Mouse (Mus musculus): ENCODE measurements around the gene Pik3ip1.

Gene Pik3ip1

DNA sequence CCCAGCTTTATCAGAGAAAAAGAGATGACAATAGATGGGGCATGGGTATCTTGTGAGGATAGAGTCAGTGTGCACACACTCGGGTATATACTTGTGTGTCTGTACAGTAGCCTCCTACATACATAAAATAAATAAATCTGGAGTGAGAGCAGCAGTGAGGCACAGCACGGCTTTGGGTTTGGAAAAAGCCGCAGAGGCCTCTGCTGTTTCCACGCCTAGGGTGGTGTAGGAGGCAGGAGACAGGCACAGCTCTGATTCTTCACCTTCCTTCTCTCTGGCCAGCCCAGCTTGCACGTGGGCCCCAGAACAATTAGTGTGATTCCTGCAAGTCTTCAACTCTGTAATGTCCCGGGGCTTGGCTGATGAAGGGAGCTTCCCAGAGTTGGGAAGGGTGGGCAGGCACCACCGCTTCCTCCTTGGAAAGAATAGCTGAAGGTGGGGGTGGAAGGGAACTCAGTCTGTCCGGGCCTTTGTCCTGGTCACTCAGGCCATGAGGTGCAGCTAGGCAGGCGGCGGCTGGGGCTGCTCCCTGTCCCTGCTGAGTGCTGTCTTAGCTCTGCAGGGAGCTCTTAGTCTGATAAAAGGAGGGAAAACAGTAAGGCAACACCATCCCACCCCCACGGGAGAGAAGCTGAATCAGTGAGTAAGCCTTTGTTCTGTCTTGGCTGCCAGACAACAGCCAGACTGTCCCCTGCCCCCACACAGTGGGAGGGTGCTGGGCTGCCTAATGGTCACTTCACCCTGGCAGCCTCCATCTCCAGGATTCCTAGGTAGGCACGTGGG is 7.2 kb downstream of the Pik3ip1 start:
- no peak for DNase-seq (ENCODE audit: low spot score in 2 of 2)

DNA sequence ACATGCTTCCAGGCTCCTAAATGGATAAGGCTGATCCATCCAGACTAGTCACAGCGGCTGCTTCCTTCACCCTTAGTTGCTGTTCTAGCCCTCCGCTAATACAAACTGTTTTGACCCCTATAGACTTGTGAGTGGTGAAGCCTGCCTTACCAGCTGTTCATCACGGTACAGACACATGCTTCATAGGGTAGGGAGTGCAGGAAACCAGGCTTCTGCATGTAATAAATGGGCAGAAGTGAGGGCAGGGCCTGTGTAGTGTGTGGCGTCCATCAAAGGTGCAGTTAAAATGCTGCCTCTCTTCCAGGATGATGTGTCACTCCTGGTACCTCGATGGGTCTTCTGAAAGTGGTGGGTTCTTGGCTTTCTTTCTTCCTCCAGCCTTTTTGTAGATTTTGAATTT is 7.8 kb downstream of the Pik3ip1 start:
- no peak for DNase-seq (ENCODE audit: low spot score in 2 of 2)

DNA sequence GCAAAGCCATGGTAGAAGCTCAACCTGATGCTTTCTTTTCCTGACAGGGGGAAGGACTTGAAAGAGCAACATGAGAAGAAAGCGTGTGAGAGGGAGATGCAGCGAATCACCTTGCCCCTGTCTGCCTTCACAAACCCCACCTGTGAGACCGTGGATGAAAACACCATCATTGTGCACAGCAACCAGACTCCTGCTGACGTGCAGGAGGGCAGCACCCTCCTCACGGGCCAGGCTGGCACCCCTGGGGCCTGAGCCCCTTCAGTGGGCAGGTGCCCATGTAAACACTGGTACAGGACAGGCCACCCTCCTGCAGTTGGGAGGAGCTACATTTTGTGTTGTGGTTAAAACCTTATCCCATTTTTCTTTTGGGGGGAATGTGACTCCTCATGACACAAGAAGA is 11.3 kb downstream of the Pik3ip1 start:
- no peak for DNase-seq (ENCODE audit: low spot score in 2 of 2)

DNA sequence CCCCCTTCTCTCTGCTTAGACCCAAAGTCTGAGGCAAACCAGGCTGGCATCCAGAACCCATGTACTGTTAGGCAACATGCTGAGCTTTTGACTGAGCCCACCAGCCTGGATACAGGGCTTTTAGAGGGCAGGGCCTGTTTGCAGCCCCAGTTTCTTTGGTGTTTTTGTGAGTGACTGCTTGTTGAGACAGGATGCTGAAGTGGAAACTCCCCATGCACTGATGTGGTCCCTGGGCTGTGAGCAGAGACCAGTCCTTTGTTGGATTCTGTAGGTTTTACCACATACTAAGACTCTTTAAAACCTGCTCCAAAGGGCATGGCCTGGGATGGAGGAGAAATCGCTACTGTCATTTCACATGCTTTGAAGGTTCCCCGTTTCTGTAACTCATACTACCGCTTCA is 14.7 kb downstream of the Pik3ip1 start:
- DNase-seq (ENCODE audit: low spot score in 2 of 2), result no peak

DNA sequence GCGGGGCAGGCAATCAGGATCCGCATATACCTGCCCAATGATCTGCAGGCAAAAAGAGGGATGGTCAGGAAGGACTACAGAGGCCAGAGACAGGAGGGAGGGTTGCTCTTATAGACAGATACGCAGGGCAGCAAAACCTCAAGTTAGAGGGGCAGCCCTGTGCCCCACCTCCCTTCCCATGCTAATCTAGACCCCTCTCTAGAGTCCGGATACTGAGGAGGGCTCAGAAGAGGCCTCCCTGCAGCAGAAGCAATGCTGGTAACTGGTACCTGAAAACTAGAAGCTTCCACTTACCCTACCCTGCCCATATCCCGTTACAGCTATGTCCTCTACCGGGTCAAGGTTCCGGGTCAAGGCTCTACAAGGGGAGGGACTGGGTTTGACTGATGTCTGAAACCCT is 16.1 kb downstream of the Pik3ip1 start:
- no peak for DNase-seq (ENCODE audit: low spot score in 2 of 2)

DNA sequence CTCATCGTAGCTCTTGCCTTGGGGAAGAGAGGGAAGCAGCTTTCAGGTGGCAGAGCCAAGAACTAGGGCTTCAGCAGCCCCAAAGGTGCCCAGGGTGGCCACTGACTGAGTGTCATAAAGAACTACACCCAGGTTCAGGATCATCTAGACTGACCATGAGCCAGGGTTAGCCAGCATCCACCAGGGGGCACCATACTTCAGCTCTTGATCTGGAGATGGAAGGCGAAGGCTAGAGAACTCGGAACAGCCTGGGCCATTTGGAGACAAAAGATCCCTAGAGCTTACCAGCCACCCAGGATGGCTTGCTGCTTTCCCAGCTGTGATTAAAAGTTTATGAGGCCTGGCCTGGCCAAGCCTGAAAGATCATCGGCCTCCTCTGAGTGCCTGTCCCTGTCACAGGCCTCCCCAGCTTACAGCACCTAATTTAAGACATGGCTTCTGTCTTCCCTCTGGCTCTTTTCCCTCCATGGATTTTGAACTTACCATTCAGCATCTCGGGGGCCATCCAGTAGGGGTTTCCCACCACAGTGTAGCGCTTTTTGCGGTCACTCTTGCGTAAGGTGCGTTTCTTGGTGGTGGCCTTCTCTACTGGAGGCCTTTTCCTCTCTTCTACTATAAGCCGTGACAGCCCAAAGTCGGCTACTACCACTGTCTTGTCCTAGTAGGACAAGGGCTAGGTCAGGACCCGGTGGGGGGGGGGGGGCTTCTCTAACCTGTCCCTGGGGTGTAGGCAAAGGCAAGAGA is 17.1 kb downstream of the Pik3ip1 start:
- peak; percentile 74 to 92 for DNase-seq (ENCODE audit: low spot score in 2 of 2)

DNA sequence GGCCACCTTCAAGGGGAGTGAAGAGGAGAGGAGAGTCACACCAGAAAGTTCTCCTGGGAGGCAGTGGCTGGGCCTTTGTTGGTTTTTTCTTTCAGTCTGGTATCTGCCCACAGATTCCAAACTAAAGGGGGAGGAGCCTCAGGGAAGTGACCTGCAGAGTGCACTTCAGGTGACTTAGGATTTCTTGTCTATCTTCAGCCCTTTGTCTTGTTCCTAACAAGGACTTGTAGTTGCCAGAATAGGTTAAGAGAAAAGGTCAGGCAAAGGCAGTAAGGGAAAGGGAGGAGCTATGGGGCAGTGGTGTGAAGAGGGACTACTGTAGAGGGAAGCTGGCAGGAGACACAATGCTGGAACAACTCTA is 17.6 kb downstream of the Pik3ip1 start:
- no peak for DNase-seq (ENCODE audit: low spot score in 2 of 2)

DNA sequence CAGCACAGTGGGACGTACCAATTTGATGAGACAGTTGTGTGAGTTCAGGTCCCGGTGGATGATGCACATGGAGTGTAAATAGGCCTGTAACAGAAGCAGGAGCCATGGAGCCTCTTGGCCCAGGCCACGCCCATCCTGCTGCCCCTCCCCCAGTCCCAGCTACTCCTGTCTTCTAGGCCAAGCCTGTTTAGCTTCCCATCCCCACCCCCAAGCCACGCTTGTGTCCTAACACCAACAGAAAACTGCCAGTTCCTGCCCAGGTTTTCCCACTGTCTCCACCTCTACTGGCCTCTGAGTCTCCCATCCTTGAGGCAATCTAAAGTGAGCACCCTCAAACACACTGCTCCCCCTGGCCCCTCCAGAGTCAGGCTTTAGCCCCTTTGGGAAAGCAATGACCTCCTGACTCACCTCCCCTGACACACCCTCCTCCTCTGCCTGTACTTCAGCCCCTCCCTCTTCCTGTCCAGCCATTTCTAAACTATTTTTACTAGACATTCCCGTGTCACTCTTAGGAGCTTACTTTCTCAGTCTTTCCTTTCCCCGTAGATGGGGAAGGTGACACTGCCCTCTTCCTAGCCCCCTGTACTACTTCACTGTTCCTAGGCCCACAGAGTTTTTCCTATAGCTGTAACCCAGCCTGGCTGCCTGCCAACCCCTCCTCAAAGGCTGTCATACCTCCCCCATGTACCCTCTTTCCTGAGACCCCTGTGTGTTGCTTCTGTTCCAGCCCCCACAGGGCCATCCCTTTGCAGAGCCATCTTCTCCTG is 18.6 kb downstream of the Pik3ip1 start:
- DNase-seq (ENCODE audit: low spot score in 2 of 2), result no peak

DNA sequence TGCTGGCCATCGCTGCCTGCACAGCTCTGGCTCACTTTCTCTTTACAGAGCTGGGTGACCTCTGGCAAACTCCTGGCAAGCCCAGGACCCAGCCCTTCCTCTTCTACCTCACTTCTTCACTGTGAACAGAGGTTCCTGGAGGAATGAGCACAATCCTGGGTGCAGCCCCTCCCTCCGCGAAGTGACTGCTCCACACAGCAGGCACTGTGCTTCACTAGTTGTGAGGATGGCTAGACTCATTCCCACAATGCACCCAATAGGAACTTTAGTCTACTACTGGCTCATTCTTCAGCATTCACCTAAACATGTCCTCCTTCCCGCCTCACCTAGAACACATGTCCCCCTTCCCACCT is 19.1 kb downstream of the Pik3ip1 start:
- DNase-seq (ENCODE audit: low spot score in 2 of 2), result no peak

DNA sequence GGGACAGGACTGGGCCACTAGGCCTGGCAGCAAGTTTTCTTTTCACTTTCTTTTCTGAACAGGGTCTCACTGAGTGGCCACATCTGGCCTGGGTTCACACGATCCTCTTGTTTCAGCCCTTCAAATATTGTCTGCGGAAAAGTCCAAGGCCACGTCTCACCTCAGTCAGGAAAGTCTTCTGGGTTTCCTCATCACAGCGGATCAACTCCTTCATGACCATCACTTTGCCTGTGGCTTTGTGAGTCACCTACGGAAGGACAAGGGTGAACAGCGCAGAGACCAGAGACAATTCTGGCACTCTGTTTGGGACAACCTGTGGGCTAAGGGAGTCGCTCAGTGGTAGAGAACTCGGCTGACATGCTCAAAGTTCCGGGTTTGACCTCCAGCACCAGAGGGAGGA is 21.9 kb downstream of the Pik3ip1 start:
- no peak for DNase-seq (ENCODE audit: low spot score in 2 of 2)

DNA sequence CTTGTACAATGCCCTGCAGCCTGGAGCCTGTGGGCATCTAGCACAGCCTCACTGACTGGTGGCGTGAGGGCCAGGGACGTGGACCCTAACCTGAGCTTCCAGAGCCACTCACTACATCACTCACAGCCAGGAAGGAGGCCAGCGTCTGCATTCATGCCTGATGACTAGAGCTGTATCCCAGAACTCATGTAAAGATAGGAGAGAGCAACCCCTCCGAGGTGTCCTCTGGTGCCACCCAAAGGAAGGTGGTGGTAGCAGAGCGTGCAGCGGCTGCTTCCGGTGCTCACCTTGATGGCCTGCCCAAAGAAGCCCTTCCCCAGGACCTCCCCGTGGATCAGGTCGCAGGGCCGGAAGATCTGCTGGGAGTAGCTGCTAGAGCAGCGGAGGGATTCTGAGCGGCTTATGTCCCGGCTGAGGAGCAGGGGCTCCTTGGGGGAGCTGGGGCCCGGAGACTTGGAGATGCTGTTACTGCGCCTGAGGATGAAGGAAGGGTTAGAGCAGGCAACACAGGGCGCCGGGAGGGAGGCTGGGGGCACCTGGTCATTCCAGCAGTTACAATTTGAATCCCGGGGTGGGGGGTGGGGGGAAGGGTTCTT is 22.9 kb downstream of the Pik3ip1 start:
- DNase-seq (ENCODE audit: low spot score in 2 of 2), result no peak

DNA sequence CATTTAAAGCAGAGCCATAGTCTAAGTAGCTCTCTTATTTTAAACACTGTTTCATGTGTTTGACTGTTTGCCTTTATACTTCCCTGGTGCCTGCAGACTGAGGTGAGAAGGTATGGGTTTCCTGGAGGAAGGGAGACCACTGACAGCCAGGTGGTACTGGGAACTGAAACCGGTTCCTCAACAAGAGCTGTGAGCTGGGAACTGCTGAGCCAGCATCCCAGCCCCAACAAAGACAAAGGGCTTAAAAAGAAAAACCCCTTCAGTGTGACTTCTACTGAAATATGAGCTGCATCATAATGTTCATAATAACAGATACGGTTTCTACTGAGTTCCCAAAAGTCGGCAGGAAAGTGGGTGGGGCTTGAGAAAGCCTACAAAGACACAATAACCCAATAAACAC is 32.7 kb downstream of the Pik3ip1 start:
- DNase-seq (ENCODE audit: low spot score in 2 of 2), result no peak

DNA sequence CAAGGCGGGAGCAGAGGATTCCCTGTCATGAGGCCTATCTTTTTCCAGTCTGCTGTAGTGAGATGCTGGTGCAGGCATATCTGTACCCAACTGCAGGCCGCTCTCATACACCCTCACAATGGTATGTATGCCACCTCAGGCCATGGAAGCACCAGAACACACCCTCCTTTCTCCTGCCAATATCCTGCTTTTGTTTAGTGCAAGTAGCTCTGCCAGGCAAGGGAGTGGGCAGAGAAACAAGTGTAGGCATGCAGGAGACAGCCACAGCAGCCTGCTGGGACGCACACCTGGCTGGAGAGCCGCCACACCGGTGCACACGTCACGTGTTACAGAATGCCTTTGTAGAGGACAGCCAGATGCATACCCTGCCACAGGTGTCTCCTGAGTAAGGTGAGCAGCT is 36.2 kb downstream of the Pik3ip1 start:
- no peak for DNase-seq (ENCODE audit: low spot score in 2 of 2)

DNA sequence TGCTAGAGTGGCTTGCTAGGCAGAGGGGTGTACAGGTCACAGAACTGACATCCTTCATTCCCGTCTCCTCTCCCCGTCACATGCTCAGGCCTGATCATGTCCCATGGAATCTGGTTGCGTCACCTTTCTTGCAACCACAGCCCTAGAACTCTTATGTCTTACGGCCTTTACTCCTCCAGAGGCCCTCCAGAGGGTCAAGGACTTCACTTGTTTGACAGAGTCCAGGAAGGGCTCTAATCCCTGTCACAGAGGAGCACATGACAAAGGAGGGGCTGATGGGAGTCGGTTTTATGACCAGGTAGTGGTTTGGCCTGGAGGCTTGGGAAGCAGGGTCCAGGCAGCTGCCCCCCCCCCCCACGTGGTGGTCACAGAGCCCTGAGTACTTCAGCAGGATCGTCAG is 38.8 kb downstream of the Pik3ip1 start:
- DNase-seq (ENCODE audit: low spot score in 2 of 2), result no peak

DNA sequence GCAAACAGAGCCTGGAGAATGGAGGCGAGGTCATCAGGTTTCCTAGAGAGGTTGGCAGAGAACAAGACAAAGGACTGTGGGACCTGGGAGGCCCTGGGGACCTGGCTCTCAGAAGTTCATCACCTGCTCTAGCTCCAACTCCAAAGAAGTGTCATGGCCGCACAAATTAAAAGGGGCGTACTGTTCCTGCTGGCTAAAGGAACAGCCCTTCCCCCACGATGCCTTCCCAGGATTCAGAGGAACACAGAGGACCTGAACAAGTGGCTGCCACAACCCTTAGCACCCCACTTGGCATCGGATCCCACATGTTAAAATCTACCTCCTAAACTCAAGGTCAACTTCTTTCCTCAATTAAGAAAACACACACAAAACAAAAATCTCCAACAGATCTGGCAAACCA is 39.2 kb downstream of the Pik3ip1 start:
- no peak for DNase-seq (ENCODE audit: low spot score in 2 of 2)

DNA sequence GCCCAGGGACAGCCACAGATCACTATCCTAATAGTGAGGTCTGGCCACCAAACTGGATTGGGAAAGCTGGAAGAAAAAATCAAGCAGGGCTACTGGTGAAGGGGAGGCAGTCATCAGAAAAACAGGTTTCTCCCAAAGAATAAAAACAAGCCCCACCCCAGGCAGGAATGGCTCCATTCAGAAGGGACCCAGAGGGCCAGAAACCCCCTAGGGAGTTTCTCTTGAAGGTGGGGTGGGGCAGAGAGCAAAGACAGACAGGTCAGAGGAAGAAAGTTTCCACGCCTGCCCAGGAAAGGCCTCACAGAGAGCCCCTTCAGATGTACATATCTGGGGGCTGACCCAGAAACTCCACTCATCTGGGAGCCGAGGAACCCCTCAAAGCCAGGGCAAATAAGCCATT is 40.0 kb downstream of the Pik3ip1 start:
- DNase-seq (ENCODE audit: low spot score in 2 of 2), result no peak

DNA sequence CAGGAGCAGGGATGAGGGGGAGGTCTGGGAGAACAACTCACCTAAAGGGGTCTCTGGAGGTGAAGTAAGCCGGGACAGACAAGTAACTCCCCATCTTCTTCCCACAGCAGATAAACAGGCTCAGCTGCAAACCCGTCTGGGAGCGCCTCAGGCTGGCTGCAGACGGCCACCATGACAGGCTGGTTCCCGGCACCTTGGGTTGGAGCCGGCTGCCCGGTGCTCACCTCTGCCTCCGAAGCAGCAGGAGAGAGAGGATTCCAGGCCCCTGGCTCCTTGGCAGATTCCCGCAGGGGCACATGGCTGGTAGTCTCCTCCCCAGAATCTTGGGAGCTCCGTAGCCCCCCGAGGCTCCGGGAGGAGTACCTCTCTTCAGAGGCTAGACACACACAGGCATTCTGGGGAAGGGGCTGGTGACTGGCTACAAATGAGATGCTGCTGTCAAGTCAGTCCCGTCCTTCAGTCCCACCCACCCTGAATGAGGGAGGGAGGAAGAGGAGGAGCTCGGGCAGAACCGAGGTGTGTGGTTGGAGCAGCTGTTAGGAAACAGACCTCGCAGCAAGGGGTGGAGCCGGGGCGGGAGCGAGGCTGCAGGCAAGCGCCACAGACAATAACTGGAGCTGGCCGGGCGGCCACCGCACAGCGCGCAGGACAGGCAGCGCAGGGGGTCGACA is 40.9 kb downstream of the Pik3ip1 start:
- DNase-seq (ENCODE audit: low spot score in 2 of 2), result peak; percentile 57 to 65

DNA sequence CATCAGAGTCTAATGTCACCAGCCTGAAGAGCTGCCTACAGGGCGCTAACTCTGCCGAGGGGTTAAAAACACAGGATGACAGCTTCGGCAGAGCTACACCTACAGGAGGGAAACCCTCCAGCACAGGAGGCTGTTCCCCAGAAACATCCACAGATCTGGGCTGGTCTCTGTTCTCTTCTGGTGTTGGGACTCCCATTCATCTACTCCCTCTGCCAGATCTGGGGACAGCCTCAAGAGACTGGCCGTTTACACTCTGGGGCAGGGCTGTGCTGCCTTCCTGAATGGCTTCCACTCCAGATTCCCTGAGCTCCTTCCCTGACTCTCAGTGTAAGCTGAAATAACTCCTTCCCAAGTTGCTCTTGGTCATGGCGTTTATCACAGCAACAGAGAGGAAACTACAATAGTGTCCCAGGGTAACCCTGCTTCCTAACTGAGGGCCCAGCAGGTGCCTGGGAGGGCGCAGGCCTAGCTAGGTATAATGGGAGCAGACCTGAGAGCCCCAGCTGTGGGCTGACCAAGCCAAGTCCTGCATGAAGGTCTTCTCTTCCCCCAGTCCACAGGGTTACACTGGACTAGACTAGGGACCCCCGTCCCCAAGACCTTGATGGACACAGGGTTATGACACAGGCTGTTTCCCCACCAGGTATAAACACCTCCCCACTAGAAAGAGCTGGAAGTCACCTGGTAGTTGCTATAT is 41.5 kb downstream of the Pik3ip1 start:
- no peak for DNase-seq (ENCODE audit: low spot score in 2 of 2)

DNA sequence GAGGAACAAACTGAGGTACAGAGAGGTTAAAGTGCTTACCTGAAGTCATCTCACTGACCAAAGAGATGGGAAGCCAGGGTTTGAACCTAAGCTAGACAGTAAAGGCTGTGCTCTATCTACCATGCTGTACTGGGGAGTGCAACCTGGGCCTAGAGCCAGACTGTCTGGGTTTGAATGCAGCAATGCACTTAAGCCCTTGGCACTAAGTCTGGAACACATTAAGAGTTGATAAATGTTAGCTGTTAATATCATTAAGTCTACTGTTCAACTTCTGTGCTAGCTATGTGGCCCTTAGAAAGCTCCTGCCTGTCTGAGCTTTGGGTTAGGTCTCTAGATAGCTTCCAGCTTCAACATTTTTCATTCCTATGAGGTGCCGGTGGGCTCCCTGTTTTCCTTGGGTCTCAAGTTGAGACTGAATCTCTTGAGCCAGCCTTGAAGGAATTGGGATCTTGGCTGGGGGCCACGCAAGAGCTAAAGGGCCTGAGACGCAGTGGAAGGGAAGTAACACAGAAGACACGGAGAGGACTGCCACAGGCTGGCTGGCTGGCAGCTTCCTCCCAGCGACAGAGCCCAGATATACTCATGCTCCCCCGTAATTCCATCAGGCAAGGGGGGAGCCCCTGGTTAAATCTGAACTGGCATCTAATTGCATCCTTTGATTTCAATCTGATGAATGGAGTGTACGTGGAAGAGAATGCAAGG is 43.5 kb downstream of the Pik3ip1 start:
- DNase-seq (ENCODE audit: low spot score in 2 of 2), result no peak

DNA sequence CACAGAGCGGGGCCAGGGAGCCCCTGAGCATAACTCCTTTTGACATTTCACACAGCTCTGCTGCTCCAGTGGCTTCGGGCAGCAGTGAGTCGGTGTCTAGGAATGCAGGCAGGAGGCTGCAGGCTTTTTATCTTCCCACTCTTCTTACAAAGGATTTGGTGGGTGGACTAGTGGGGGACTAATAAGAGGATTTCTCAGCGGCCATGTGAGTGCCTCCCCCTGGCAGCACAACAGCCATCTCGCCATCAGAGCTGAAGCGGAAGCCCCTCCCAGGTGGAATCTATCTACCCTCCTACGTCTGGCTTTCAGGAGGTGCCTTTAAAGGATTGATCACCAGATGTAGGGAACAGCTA is 44.1 kb downstream of the Pik3ip1 start:
- DNase-seq (ENCODE audit: low spot score in 2 of 2), result no peak

DNA sequence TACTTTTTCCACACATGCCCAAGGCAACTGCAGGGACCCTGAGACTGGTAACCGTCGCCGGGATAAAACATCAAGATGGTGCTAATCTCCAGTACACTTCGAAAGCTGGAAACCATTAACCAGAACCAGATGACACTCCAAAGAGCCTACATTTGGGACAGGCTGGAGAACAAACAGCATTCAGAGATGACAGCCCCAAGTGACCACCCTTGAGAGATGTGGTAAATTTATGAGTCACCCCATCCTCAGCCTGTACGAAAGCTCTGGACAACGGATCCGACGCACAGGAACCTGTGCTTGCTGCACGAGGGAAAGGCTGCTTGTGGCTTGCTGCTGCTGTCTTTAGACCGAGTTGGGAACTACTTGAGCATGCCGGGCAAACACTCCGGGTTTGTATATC is 44.5 kb downstream of the Pik3ip1 start:
- no peak for DNase-seq (ENCODE audit: low spot score in 2 of 2)

Data from thymus, postnatal 10 days (tissue).